Comparison of ENCODE assay signal across 9 mouse cellular contexts in the genomic region with DNA sequence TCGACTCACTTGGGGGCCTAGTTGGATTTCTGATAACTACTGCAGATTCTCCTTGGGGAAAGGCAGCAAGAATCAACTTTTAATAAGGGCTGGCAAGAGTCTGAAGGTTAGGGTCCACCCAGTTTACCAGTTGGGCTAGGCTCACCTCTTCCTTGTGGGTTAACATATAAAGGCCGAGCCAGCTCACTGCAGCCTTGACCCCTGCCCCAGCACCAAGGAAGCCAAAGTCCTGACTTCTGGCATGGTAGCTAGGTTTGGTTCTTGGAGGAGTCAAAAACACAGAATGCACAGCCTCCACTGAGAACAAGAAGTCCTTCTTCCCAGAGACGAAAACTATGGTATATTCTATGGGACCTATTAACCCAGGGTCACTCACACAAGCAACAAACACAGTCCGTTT. TPM values are rescaled to one million over a fixed set of nuclear protein-coding genes. Genes with fewer than 3 reads are reported as not detected.
A peak's percentile ranks its signal among the peaks of the same experiment; 100 is the strongest.
DNase-seq lines count a peak whose midpoint lies in the region; ATAC-seq and TF ChIP-seq lines count a peak whose summit lies in the region.
"Had no signal": no experiment of that assay in that cellular context is flagged by ENCODE, and none has a peak within 500 bp of the region (broad histone marks: within the 10 kb centered on the region; RNA-seq: fewer than 3 reads in every experiment).

No protein-coding gene starts in this region.

- no peak overlapping the region for H3K4me2 ChIP-seq in forebrain, embryonic 16.5 days (ENCODE audit: low read length)
- no peak overlapping the region for H3K4me2 ChIP-seq in midbrain, embryonic 14.5 days (ENCODE audit: low read length)
- H3K4me2 ChIP-seq in kidney, postnatal 0 days (ENCODE audit: low read length): no peak overlapping the region

- TF ChIP-seq CTCF in kidney, postnatal 0 days (IDR thresholded peaks at IDR 0.05; ENCODE audit: low read depth): no peak
- TF ChIP-seq CTCF in small intestine, adult 2 months (IDR thresholded peaks at IDR 0.05; ENCODE audit: extremely low read depth, insufficient read length, insufficient replicate concordance, low read depth, low read length): no peak

- H3K27me3 ChIP-seq in forebrain, embryonic 10.5 days (ENCODE audit: poor library complexity, severe bottlenecking): no peaks in the 10 kb centered on the region
- no peaks in the 10 kb centered on the region for H3K27me3 ChIP-seq in forebrain, embryonic 16.5 days (replicated peaks; ENCODE audit: control insufficient read depth, insufficient read depth, low read length)
- no peaks in the 10 kb centered on the region for H3K27me3 ChIP-seq in midbrain, embryonic 10.5 days (ENCODE audit: low read depth, poor library complexity, severe bottlenecking)
- H3K27me3 ChIP-seq in midbrain, embryonic 14.5 days (ENCODE audit: control insufficient read depth, insufficient read depth, low read length): no peaks in the 10 kb centered on the region
- no peaks in the 10 kb centered on the region for H3K27me3 ChIP-seq in kidney, postnatal 0 days (ENCODE audit: insufficient read depth, low read length)
- no peaks in the 10 kb centered on the region for H3K27me3 ChIP-seq in small intestine, adult 2 months (ENCODE audit: control insufficient read depth, insufficient read depth, low read length)

- TF ChIP-seq POLR2A in small intestine, adult 2 months (IDR thresholded peaks at IDR 0.05; ENCODE audit: low read depth, low read length): no peak

- H3K4me3 ChIP-seq in forebrain, embryonic 10.5 days: peak overlapping the region; percentile 69
- no peak overlapping the region for H3K4me3 ChIP-seq in forebrain, embryonic 16.5 days (replicated peaks; ENCODE audit: low read length)
- peak overlapping the region; percentile 75; the same call in 1 of the 2 replicates for H3K4me3 ChIP-seq in midbrain, embryonic 10.5 days
- no peak overlapping the region for H3K4me3 ChIP-seq in midbrain, embryonic 14.5 days (replicated peaks; ENCODE audit: low read depth, low read length)
- no peak overlapping the region for H3K4me3 ChIP-seq in kidney, postnatal 0 days (replicated peaks; ENCODE audit: low read depth, low read length)
- no peak overlapping the region for H3K4me3 ChIP-seq in small intestine, adult 2 months (ENCODE audit: low read depth, low read length)

- no peak for ATAC-seq in forebrain, embryonic 16.5 days
- ATAC-seq in midbrain, embryonic 14.5 days (ENCODE audit: low FRiP score, low TSS enrichment): no peak
- ATAC-seq in kidney, postnatal 0 days (replicated peaks; ENCODE audit: low FRiP score, low read depth): no peak

- no peak overlapping the region for H3K9ac ChIP-seq in forebrain, embryonic 16.5 days (replicated peaks; ENCODE audit: low read depth, low read length)
- no peak overlapping the region for H3K9ac ChIP-seq in midbrain, embryonic 14.5 days (replicated peaks; ENCODE audit: low read length)
- no peak overlapping the region for H3K9ac ChIP-seq in kidney, postnatal 0 days (ENCODE audit: low read depth, low read length)

- WGBS in forebrain, embryonic 10.5 days: 68% methylated on average over 4 of the region's 4 CpGs
- whole genome bisulfite sequencing in forebrain, embryonic 16.5 days: 64% methylated on average over 4 of the region's 4 CpGs
- 71% methylated on average over 4 of the region's 4 CpGs for WGBS in midbrain, embryonic 10.5 days
- WGBS in midbrain, embryonic 14.5 days: 72% methylated on average over 4 of the region's 4 CpGs
- WGBS in kidney, postnatal 0 days: 49% methylated on average over 4 of the region's 4 CpGs
- WGBS in small intestine, adult 2 months: 33% methylated on average over 4 of the region's 4 CpGs

- peaks cover 44% of the 10 kb centered on the region for H3K36me3 ChIP-seq in forebrain, embryonic 10.5 days (replicated peaks)
- H3K36me3 ChIP-seq in forebrain, embryonic 16.5 days (ENCODE audit: control insufficient read depth, insufficient read depth): peaks cover 15% of the 10 kb centered on the region
- peaks cover 44% of the 10 kb centered on the region for H3K36me3 ChIP-seq in midbrain, embryonic 10.5 days
- H3K36me3 ChIP-seq in midbrain, embryonic 14.5 days (ENCODE audit: control insufficient read depth, insufficient read depth, low read length): peaks cover 33% of the 10 kb centered on the region
- H3K36me3 ChIP-seq in kidney, postnatal 0 days (ENCODE audit: insufficient read depth, low read length): peaks cover 28% of the 10 kb centered on the region
- peaks cover 25% of the 10 kb centered on the region for H3K36me3 ChIP-seq in small intestine, adult 2 months (ENCODE audit: control insufficient read depth, insufficient read depth, low read length)

- H3K27ac ChIP-seq in forebrain, embryonic 10.5 days: no peak overlapping the region
- no peak overlapping the region for H3K27ac ChIP-seq in forebrain, embryonic 16.5 days (ENCODE audit: low read length)
- no peak overlapping the region for H3K27ac ChIP-seq in midbrain, embryonic 10.5 days (replicated peaks)
- no peak overlapping the region for H3K27ac ChIP-seq in midbrain, embryonic 14.5 days (replicated peaks; ENCODE audit: low read depth, low read length)
- peak overlapping the region; percentile 93 for H3K27ac ChIP-seq in kidney, postnatal 0 days
- peak overlapping the region; percentile 81 for H3K27ac ChIP-seq in small intestine, adult 2 months (ENCODE audit: insufficient read depth, low read depth, low read length)

- no peak for DNase-seq in forebrain, embryonic 10.5 days (ENCODE audit: extremely low spot score, low spot score)
- no peak for DNase-seq in midbrain, embryonic 10.5 days (ENCODE audit: low spot score)
- no peak for DNase-seq in midbrain, embryonic 14.5 days
- no peak for DNase-seq in kidney, postnatal 0 days (ENCODE audit: low spot score)
- DNase-seq in adrenal gland, adult 8-10 months: no peak
- no peak for DNase-seq in spleen, adult 12 weeks (ENCODE audit: low spot score)
- DNase-seq: right cerebral cortex, postnatal 25 days had no signal

- peaks cover 22% of the 10 kb centered on the region for H3K4me1 ChIP-seq in forebrain, embryonic 10.5 days
- peaks cover 6% of the 10 kb centered on the region for H3K4me1 ChIP-seq in forebrain, embryonic 16.5 days (replicated peaks; ENCODE audit: control insufficient read depth, insufficient read depth, low read length)
- peaks cover 21% of the 10 kb centered on the region for H3K4me1 ChIP-seq in midbrain, embryonic 10.5 days
- peaks cover 9% of the 10 kb centered on the region for H3K4me1 ChIP-seq in midbrain, embryonic 14.5 days (ENCODE audit: control insufficient read depth, insufficient read depth, low read length)
- H3K4me1 ChIP-seq in kidney, postnatal 0 days (replicated peaks; ENCODE audit: insufficient read depth, low read length): peaks cover 19% of the 10 kb centered on the region
- H3K4me1 ChIP-seq in small intestine, adult 2 months (ENCODE audit: control insufficient read depth, insufficient read depth, insufficient read length, low read length): peaks cover 11% of the 10 kb centered on the region

- no peaks in the 10 kb centered on the region for H3K9me3 ChIP-seq in forebrain, embryonic 10.5 days
- H3K9me3 ChIP-seq in forebrain, embryonic 16.5 days (ENCODE audit: control insufficient read depth, low read length): no peaks in the 10 kb centered on the region
- H3K9me3 ChIP-seq in midbrain, embryonic 10.5 days (replicated peaks): no peaks in the 10 kb centered on the region
- no peaks in the 10 kb centered on the region for H3K9me3 ChIP-seq in midbrain, embryonic 14.5 days (ENCODE audit: control insufficient read depth, low read length)
- no peaks in the 10 kb centered on the region for H3K9me3 ChIP-seq in kidney, postnatal 0 days (replicated peaks; ENCODE audit: low read length)

RNA-seq across cellular contexts. Expression of a gene that starts 0.4 kb away (rescaled TPM):
- polyA plus RNA-seq in forebrain, embryonic 10.5 days (2016; fragmentation: Nextera tagmentation; extraction: Ambion mirVana): 1.5 and 1.6 TPM in 2 replicates
- 0.87 and 1.2 TPM in 2 replicates for polyA plus RNA-seq in forebrain, embryonic 16.5 days (2015; fragmentation: Nextera tagmentation; extraction: Ambion mirVana)
- polyA plus RNA-seq in midbrain, embryonic 10.5 days (2016; fragmentation: Nextera tagmentation; extraction: Ambion mirVana): 0.79 and 1.3 TPM in 2 replicates
- polyA plus RNA-seq in midbrain, embryonic 14.5 days (2014; fragmentation: Nextera tagmentation; extraction: Ambion mirVana): 0.89 and 1.1 TPM in 2 replicates
- 9.2 and 9.7 TPM in 2 replicates for polyA plus RNA-seq in kidney, postnatal 0 days (2015; fragmentation: Nextera tagmentation; extraction: Ambion mirVana)
- 5.2 and 6.5 TPM in 2 replicates for polyA plus RNA-seq in small intestine, adult 2 months (2012; rRNA removed)
- total RNA-seq in adrenal gland, adult 8-10 months (2022): 1 to 10 TPM; 2.7 to 5.0 (median 4.3) TPM

RNA-seq across cellular contexts. Expression of a gene that starts 16.1 kb away (rescaled TPM):
- 19.1 and 20.7 TPM in 2 replicates for polyA plus RNA-seq in forebrain, embryonic 10.5 days (2016; fragmentation: Nextera tagmentation; extraction: Ambion mirVana)
- 10.1 and 10.2 TPM in 2 replicates for polyA plus RNA-seq in forebrain, embryonic 16.5 days (2015; fragmentation: Nextera tagmentation; extraction: Ambion mirVana)
- 22.1 and 25.0 TPM in 2 replicates for polyA plus RNA-seq in midbrain, embryonic 10.5 days (2016; fragmentation: Nextera tagmentation; extraction: Ambion mirVana)
- polyA plus RNA-seq in midbrain, embryonic 14.5 days (2014; fragmentation: Nextera tagmentation; extraction: Ambion mirVana): 7.8 and 12.3 TPM in 2 replicates
- 130 and 149 TPM in 2 replicates for polyA plus RNA-seq in kidney, postnatal 0 days (2015; fragmentation: Nextera tagmentation; extraction: Ambion mirVana)
- 45.0 and 54.3 TPM in 2 replicates for polyA plus RNA-seq in small intestine, adult 2 months (2012; rRNA removed)
- 10 to 100 TPM; 21.1 to 32.2 (median 27.0) TPM for total RNA-seq in adrenal gland, adult 8-10 months (2022)

RNA-seq across cellular contexts. Expression of a gene that starts 38.9 kb away (rescaled TPM):
- polyA plus RNA-seq in forebrain, embryonic 10.5 days (2016; fragmentation: Nextera tagmentation; extraction: Ambion mirVana): 251 and 256 TPM in 2 replicates
- polyA plus RNA-seq in forebrain, embryonic 16.5 days (2015; fragmentation: Nextera tagmentation; extraction: Ambion mirVana): 172 and 187 TPM in 2 replicates
- 244 and 256 TPM in 2 replicates for polyA plus RNA-seq in midbrain, embryonic 10.5 days (2016; fragmentation: Nextera tagmentation; extraction: Ambion mirVana)
- 113 and 167 TPM in 2 replicates for polyA plus RNA-seq in midbrain, embryonic 14.5 days (2014; fragmentation: Nextera tagmentation; extraction: Ambion mirVana)
- polyA plus RNA-seq in kidney, postnatal 0 days (2015; fragmentation: Nextera tagmentation; extraction: Ambion mirVana): 136 and 156 TPM in 2 replicates
- 10.0 and 22.1 TPM in 2 replicates for polyA plus RNA-seq in small intestine, adult 2 months (2012; rRNA removed)
- total RNA-seq in adrenal gland, adult 8-10 months (2022): 100 to 1,000 TPM; 203 to 250 (median 221) TPM

RNA-seq across cellular contexts. Expression of a gene that starts 59.9 kb away (rescaled TPM):
- 43.7 and 45.5 TPM in 2 replicates for polyA plus RNA-seq in forebrain, embryonic 10.5 days (2016; fragmentation: Nextera tagmentation; extraction: Ambion mirVana)
- polyA plus RNA-seq in forebrain, embryonic 16.5 days (2015; fragmentation: Nextera tagmentation; extraction: Ambion mirVana): 33.5 and 34.7 TPM in 2 replicates
- polyA plus RNA-seq in midbrain, embryonic 10.5 days (2016; fragmentation: Nextera tagmentation; extraction: Ambion mirVana): 45.0 and 48.9 TPM in 2 replicates
- 21.1 and 29.4 TPM in 2 replicates for polyA plus RNA-seq in midbrain, embryonic 14.5 days (2014; fragmentation: Nextera tagmentation; extraction: Ambion mirVana)
- 27.1 and 28.7 TPM in 2 replicates for polyA plus RNA-seq in kidney, postnatal 0 days (2015; fragmentation: Nextera tagmentation; extraction: Ambion mirVana)
- polyA plus RNA-seq in small intestine, adult 2 months (2012; rRNA removed): 14.5 and 24.0 TPM in 2 replicates
- total RNA-seq in adrenal gland, adult 8-10 months (2022): 10 to 100 TPM; 33.9 to 38.7 (median 37.6) TPM

Comparison
In these comparisons a context has a peak if more than half of its experiments do, and no peak if none do; other contexts are left out.
1. H3K4me3 ChIP-seq: peak in forebrain, embryonic 10.5 days (single experiment) and midbrain, embryonic 10.5 days (single experiment); none in forebrain, embryonic 16.5 days (single experiment), midbrain, embryonic 14.5 days (single experiment), kidney, postnatal 0 days (single experiment) and small intestine, adult 2 months (single experiment).
2. H3K27ac ChIP-seq: peak in kidney, postnatal 0 days (single experiment) and small intestine, adult 2 months (single experiment); none in forebrain, embryonic 10.5 days (single experiment), forebrain, embryonic 16.5 days (single experiment), midbrain, embryonic 10.5 days (single experiment) and midbrain, embryonic 14.5 days (single experiment).